Mouse (Mus musculus) heart, embryonic 14.5 days (tissue): ENCODE data around the gene Hax1. TPM values are rescaled to one million over a fixed set of nuclear protein-coding genes. Genes with fewer than 3 reads are reported as not detected.
A peak's percentile ranks its signal among the peaks of the same experiment; 100 is the strongest.

Experiments used
- ATAC-seq: fragments of 200-750 bp; cut with Nextera tagmentation; 2 replicates; pipeline ENCODE4 v1.8.0; 2017; ENCODE audit warnings: low read depth, moderate TSS enrichment; ENCODE audit not compliant: insufficient number of reproducible peaks, insufficient read depth, low FRiP score
- H3K27ac ChIP-seq, 2 experiments: fragments of 200-500 bp in 1 of 2; fragments of 300-500 bp in 1 of 2; sonication (generic) in 1 of 2; replicated peaks in 1 of 2; 2 replicates each; pipeline ENCODE4 v1.5.1; 2012 to 2014; ENCODE audit warnings: low read depth in 2 of 2, low read length in 2 of 2, control low read depth in 1 of 2, mild to moderate bottlenecking in 1 of 2, mixed read lengths in 1 of 2; ENCODE audit not compliant: control insufficient read depth in 1 of 2, insufficient read depth in 1 of 2
- H3K27me3 ChIP-seq: fragments of 300-500 bp; sonication (generic); 2 replicates; pipeline ENCODE4 v1.6.1; 2014; ENCODE audit warnings: mild to moderate bottlenecking, low read length, control low read depth; ENCODE audit not compliant: control insufficient read depth, insufficient read depth
- H3K36me3 ChIP-seq: fragments of 300-500 bp; sonication (generic); 2 replicates; pipeline ENCODE4 v1.6.1; 2014; ENCODE audit warnings: mild to moderate bottlenecking, control low read depth, low read length, mixed read lengths; ENCODE audit not compliant: control insufficient read depth, insufficient read depth
- H3K4me1 ChIP-seq, 2 experiments: fragments of 200-500 bp in 1 of 2; fragments of 300-500 bp in 1 of 2; sonication (generic) in 1 of 2; 2 replicates each; pipeline ENCODE4 v1.6.1; 2012 to 2014; ENCODE audit warnings: low read length in 2 of 2, control low read depth in 1 of 2, mixed read lengths in 1 of 2; ENCODE audit not compliant: control insufficient read depth in 2 of 2, insufficient read depth in 2 of 2
- H3K4me2 ChIP-seq: fragments of 300-500 bp; sonication (generic); 2 replicates; pipeline ENCODE4 v1.6.1; 2014; ENCODE audit warnings: mild to moderate bottlenecking, low read length
- H3K4me3 ChIP-seq, 2 experiments: fragments of 200-500 bp in 1 of 2; fragments of 300-500 bp in 1 of 2; sonication (generic) in 1 of 2; 2 replicates each; pipeline ENCODE4 v1.5.1; 2012 to 2014; ENCODE audit warnings: low read length in 2 of 2, mild to moderate bottlenecking in 2 of 2, control low read depth in 1 of 2, low read depth in 1 of 2, moderate library complexity in 1 of 2; ENCODE audit not compliant: control insufficient read depth in 1 of 2, insufficient read depth in 1 of 2
- H3K9ac ChIP-seq: fragments of 300-500 bp; sonication (generic); 2 replicates; pipeline ENCODE4 v1.6.1; 2014; ENCODE audit warnings: mild to moderate bottlenecking, low read length
- H3K9me3 ChIP-seq: fragments of 300-500 bp; sonication (generic); 2 replicates; pipeline ENCODE4 v1.6.1; 2016; ENCODE audit warnings: low read length, control low read depth; ENCODE audit not compliant: control insufficient read depth
- WGBS: fragments of 180-500 bp; shearing (Covaris S2); extraction: QIAGEN DNeasy Blood & Tissue Kit; methylation state at CpG from one replicate; pipeline ENCODE4 v1.1.7; 2014; 5-methylcytosine and 5-hydroxymethylcytosine counted together
- polyA plus RNA-seq: library from polyadenylated mRNA; unstranded; fragments of >200 nt; fragmentation: Nextera tagmentation; extraction: Ambion mirVana; gene quantifications from 2 replicates; pipeline ENCODE4 v1.2.1, GENCODE M21; 2014

Hax1 gene
- 78.4 and 81.9 TPM in 2 replicates for polyA plus RNA-seq

- H3K27ac ChIP-seq = peak within 1 kb of the TSS; percentile 87 to 94
- no peaks in the 10 kb centered on the region for H3K27me3 ChIP-seq
- peak; percentile 89 for ATAC-seq
- peak within 1 kb of the TSS; percentile 64 to 86 for H3K4me3 ChIP-seq
- H3K36me3 ChIP-seq = peaks cover 69% of the 10 kb centered on the region
- peak within 1 kb of the TSS; percentile 78 for H3K4me2 ChIP-seq
- whole genome bisulfite sequencing = under 1% methylated on average over 26 of the region's 26 CpGs
- peak within 1 kb of the TSS; percentile 86 for H3K9ac ChIP-seq
- peaks cover 3 to 7% of the 10 kb centered on the region in 2 experiments; a peak in 1 of 4 replicates for H3K4me1 ChIP-seq
- H3K9me3 ChIP-seq = no peaks in the 10 kb centered on the region
Measured at GRCm38 (mm10) chr3:89998612-89999054, at the start of gene Hax1. TSS of gene Hax1 (minus strand) at chr3:89998780.

GRCm38 (mm10) chr3:90036263-90036662 is 37.7 kb upstream of the Hax1 start:
- Histone ChIP-seq H3K4me3 (no peak overlapping the region), H3K27ac (no peak overlapping the region), H3K36me3 (peaks cover 96% of the 10 kb centered on the region), H3K4me1 (no peaks in the 10 kb centered on the region), H3K4me2 (no peak overlapping the region), H3K27me3 (no peaks in the 10 kb centered on the region), H3K9ac (no peak overlapping the region), H3K9me3 (no peaks in the 10 kb centered on the region)
- WGBS = 83% methylated on average over 1 of the region's 1 CpGs
- no peak for ATAC-seq

GRCm38 (mm10) chr3:90034653-90035052 is 36.1 kb upstream of the Hax1 start:
- Histone ChIP-seq H3K27me3 (no peaks in the 10 kb centered on the region), H3K4me1 (no peaks in the 10 kb centered on the region), H3K36me3 (peaks cover 97% of the 10 kb centered on the region), H3K27ac (no peak overlapping the region), H3K9me3 (no peaks in the 10 kb centered on the region), H3K4me2 (no peak overlapping the region), H3K4me3 (no peak overlapping the region), H3K9ac (no peak overlapping the region)
- WGBS = 94% methylated on average over 2 of the region's 2 CpGs
- no peak for ATAC-seq

- ATAC-seq = no peak
Measured at GRCm38 (mm10) chr3:90016626-90017025, 18.0 kb upstream of the Hax1 start.

GRCm38 (mm10) chr3:90010291-90010690 is 11.7 kb upstream of the Hax1 start:
- Histone ChIP-seq H3K36me3 (peaks cover 99% of the 10 kb centered on the region), H3K4me1 (no peaks in the 10 kb centered on the region), H3K9me3 (no peaks in the 10 kb centered on the region), H3K4me3 (no peak overlapping the region), H3K9ac (no peak overlapping the region), H3K4me2 (no peak overlapping the region), H3K27ac (no peak overlapping the region), H3K27me3 (no peaks in the 10 kb centered on the region)
- no peak for ATAC-seq
- WGBS = 65% methylated on average over 2 of the region's 2 CpGs

More at GRCm38 (mm10) chr3:90016626-90017025, 18.0 kb upstream of the Hax1 start:
- no peak overlapping the region for H3K27ac ChIP-seq
- no peak overlapping the region for H3K4me3 ChIP-seq
- H3K27me3 ChIP-seq = no peaks in the 10 kb centered on the region
- peaks cover 100% of the 10 kb centered on the region for H3K36me3 ChIP-seq
- H3K4me2 ChIP-seq = no peak overlapping the region
- 92% methylated on average over 4 of the region's 4 CpGs for WGBS
- no peak overlapping the region for H3K9ac ChIP-seq
- no peaks in the 10 kb centered on the region for H3K4me1 ChIP-seq
- no peaks in the 10 kb centered on the region for H3K9me3 ChIP-seq

GRCm38 (mm10) chr3:90004091-90004796 is 5.7 kb upstream of the Hax1 start:
- Histone ChIP-seq H3K27me3 (no peaks in the 10 kb centered on the region), H3K4me2 (no peak overlapping the region), H3K4me3 (no peak overlapping the region), H3K9me3 (no peaks in the 10 kb centered on the region), H3K9ac (no peak overlapping the region), H3K4me1 (peaks cover 0 to 3% of the 10 kb centered on the region in 2 experiments; a peak in 1 of 4 replicates), H3K36me3 (peaks cover 97% of the 10 kb centered on the region), H3K27ac (no peak overlapping the region)
- ATAC-seq = no peak
- 80% methylated on average over 3 of the region's 3 CpGs for WGBS

GRCm38 (mm10) chr3:89999830-90000229 is 1.2 kb upstream of the Hax1 start:
- H3K4me2 ChIP-seq = no peak overlapping the region
- H3K4me3 ChIP-seq = no peak overlapping the region
- no peaks in the 10 kb centered on the region for H3K9me3 ChIP-seq
- peaks cover 68% of the 10 kb centered on the region for H3K36me3 ChIP-seq
- no peak overlapping the region for H3K27ac ChIP-seq
- peaks cover 3 to 7% of the 10 kb centered on the region in 2 experiments; a peak in 1 of 4 replicates for H3K4me1 ChIP-seq
- H3K9ac ChIP-seq = no peak overlapping the region
- 80% methylated on average over 4 of the region's 4 CpGs for WGBS
- no peak for ATAC-seq
- H3K27me3 ChIP-seq = no peaks in the 10 kb centered on the region
